Mouse (Mus musculus) stomach, postnatal 0 days (tissue): ENCODE measurements around the gene Rnaset2a.
"Not testable (repeated sequence)": the region's sequence is repeated elsewhere in the genome, so short reads cannot be mapped to it uniquely, and the experiment has no call there.

Experiments
- CTCF ChIP-seq: IDR thresholded peaks from 2 replicates; pipeline ENCODE4 v1.5.1; 2016; ENCODE audit warnings: antibody characterized with exemption, low read depth, mild to moderate bottlenecking, moderate library complexity
- EP300 ChIP-seq: optimal IDR thresholded peaks from 2 replicates; pipeline ENCODE3; 2016; ENCODE audit warnings: antibody characterized with exemption

DNA sequence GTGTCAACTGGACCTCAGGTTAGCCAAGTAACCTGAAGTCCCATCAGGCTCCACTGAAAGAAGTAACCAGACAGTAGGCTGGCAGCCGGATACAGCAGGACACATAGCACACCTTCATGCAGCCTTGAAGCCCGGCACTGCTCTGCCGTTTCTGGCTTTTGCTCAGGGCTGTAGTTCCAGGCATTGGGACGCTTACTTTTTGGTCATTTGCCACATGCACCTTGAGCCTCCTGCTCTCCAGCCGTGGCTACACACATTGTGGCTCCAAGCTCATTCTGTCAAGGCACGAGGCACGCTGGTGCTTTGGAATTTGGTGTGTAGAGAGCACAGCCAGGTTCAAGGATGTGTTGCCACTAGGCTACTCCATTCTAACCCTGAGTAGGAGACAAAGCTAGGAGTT is 7.1 kb upstream of the Rnaset2a start:
- not testable (repeated sequence) for TF ChIP-seq EP300, CTCF
